Mouse (Mus musculus) ES-E14 (cell line): ENCODE results near the gene Supt5. TPM values are rescaled to one million over a fixed set of nuclear protein-coding genes. Genes with fewer than 3 reads are reported as not detected.
A peak's percentile ranks its signal among the peaks of the same experiment; 100 is the strongest.

Experiments used
- DNase-seq: peaks from one replicate; pipeline ENCODE4 v3.0.0-alpha.2; 2013; ENCODE audit warnings: low read depth, low spot score
- H3K27ac ChIP-seq: 2 replicates; pipeline ENCODE4 v1.5.1; 2012; ENCODE audit warnings: low read depth, mild to moderate bottlenecking, low read length, moderate library complexity, mixed read lengths; ENCODE audit not compliant: poor library complexity, insufficient read depth, severe bottlenecking
- H3K36me3 ChIP-seq: 2 replicates; pipeline ENCODE4 v1.6.1; 2012; ENCODE audit warnings: mild to moderate bottlenecking, low read length, moderate library complexity, mixed read lengths; ENCODE audit not compliant: control insufficient read depth, poor library complexity, insufficient read depth, severe bottlenecking
- H3K4me1 ChIP-seq, 2 experiments: fragments of 150-350 bp in 1 of 2; sonication (generic) in 1 of 2; 2 replicates each; pipeline ENCODE4 v1.6.1; 2012; ENCODE audit warnings: low read length in 2 of 2, mild to moderate bottlenecking in 1 of 2, mixed read lengths in 1 of 2; ENCODE audit not compliant: control insufficient read depth in 2 of 2, insufficient read depth in 2 of 2, poor library complexity in 1 of 2
- H3K4me3 ChIP-seq, 2 experiments: fragments of 150-350 bp in 1 of 2; sonication (generic) in 1 of 2; 2 replicates each; pipeline ENCODE4 v1.5.1; 2012; ENCODE audit warnings: low read length in 2 of 2, low read depth in 1 of 2, mild to moderate bottlenecking in 1 of 2, mixed read lengths in 1 of 2; ENCODE audit not compliant: insufficient read depth in 1 of 2, poor library complexity in 1 of 2, severe bottlenecking in 1 of 2
- H3K9ac ChIP-seq: 2 replicates; pipeline ENCODE4 v1.6.1; 2012; ENCODE audit warnings: low read depth, mild to moderate bottlenecking, low read length, mixed read lengths; ENCODE audit not compliant: poor library complexity, insufficient read depth, severe bottlenecking
- H3K9me3 ChIP-seq: fragments of 150-350 bp; sonication (generic); 2 replicates; pipeline ENCODE4 v1.6.1; 2012; ENCODE audit warnings: low read depth, mild to moderate bottlenecking, low read length; ENCODE audit not compliant: control insufficient read depth, insufficient read depth
- CHD2 ChIP-seq: IDR thresholded peaks from 2 replicates; pipeline ENCODE4 v1.6.1; 2014; ENCODE audit warnings: mild to moderate bottlenecking, low read depth, low read length, inconsistent platforms
- HCFC1 ChIP-seq: IDR thresholded peaks from 2 replicates; pipeline ENCODE4 v1.6.1; 2012; ENCODE audit warnings: low read length, inconsistent platforms, borderline replicate concordance; ENCODE audit not compliant: insufficient read depth
- MAFK ChIP-seq: IDR thresholded peaks from 2 replicates; pipeline ENCODE4 v1.6.1; 2014; ENCODE audit warnings: mild to moderate bottlenecking, low read depth, low read length, inconsistent platforms; ENCODE audit not compliant: insufficient read depth
- ZC3H11A ChIP-seq: IDR thresholded peaks from 2 replicates; pipeline ENCODE4 v1.6.1; 2012; ENCODE audit warnings: low read depth, mild to moderate bottlenecking, inconsistent platforms, low read length, borderline replicate concordance
- ZNF384 ChIP-seq: IDR thresholded peaks from 2 replicates; pipeline ENCODE4 v1.6.1; 2012; ENCODE audit warnings: low read depth, low read length, inconsistent platforms
- in situ Hi-C, 2 experiments: fragments of 600-800 bp; cut with MboI; formaldehyde crosslinking; loops; one replicate each; pipeline ENCODE4 v1.15.1; 2025; ENCODE audit warnings: low sequenced_read_pairs in 2 of 2, inconsistent platforms in 1 of 2; ENCODE audit not compliant: unreplicated experiment in 2 of 2
- total RNA-seq: library from RNA; depleted of rRNA; stranded (reverse); fragments of 300-350 nt; gene quantifications from 2 replicates; pipeline ENCODE4 v1.2.3, GENCODE M21; 2012

Gene Supt5
- total RNA-seq, 1 experiment, result 83.7 TPM

DNA sequence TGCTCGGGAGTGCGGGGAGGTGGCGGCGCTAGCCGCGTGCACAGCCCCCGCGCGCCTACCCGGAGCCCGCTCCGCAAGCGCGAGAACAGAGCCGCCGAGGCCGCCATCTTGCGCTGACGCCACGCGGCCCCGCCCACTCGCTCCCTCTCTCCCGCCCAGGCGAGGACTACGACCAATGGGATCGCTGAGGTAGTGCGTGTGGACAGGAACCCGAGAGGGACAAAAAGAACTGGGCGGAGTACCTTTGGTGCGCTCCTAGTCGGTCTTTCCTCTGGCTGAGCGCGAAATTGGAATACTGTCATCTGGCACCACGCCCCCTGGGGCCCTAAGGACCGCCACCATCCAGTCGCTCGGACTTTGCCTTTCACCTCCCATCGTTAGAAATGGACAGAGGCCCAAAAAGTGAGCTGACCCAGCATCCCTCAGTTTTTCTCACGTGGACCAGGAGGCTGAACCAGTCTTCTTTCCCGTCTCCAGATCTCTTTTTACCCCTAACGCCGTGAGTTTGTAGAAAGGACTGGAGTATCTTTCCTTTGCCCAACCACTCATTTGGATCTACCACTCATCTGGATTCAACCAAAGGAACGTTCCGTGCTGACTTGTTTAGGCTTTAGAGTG, 26.5 kb downstream of the Supt5 start, which contains the start of gene Timm50:
Gene Timm50, minus strand, starts transcription at position 147 of the 618 bp plus-strand sequence.
- H3K4me3 ChIP-seq, result peak within 1 kb of the TSS; percentile 97 to 100
- H3K9me3 ChIP-seq, result no peaks in the 10 kb centered on the region
- H3K27ac ChIP-seq, result peak within 1 kb of the TSS; percentile 76
- H3K36me3 ChIP-seq, result peaks cover 52% of the 10 kb centered on the region
- in situ Hi-C loops, result no loop called here
- H3K9ac ChIP-seq, result peak within 1 kb of the TSS; percentile 97
- DNase-seq, result peak; percentile 95
- H3K4me1 ChIP-seq, result peaks cover 2 to 4% of the 10 kb centered on the region in 2 experiments
- TF ChIP-seq ZC3H11A (no peak), CHD2 (no peak), MAFK (peak; percentile 28; the same call in 1 of the 2 replicates), HCFC1 (peak; percentile 55; the same call in 1 of the 2 replicates), ZNF384 (no peak)

DNA sequence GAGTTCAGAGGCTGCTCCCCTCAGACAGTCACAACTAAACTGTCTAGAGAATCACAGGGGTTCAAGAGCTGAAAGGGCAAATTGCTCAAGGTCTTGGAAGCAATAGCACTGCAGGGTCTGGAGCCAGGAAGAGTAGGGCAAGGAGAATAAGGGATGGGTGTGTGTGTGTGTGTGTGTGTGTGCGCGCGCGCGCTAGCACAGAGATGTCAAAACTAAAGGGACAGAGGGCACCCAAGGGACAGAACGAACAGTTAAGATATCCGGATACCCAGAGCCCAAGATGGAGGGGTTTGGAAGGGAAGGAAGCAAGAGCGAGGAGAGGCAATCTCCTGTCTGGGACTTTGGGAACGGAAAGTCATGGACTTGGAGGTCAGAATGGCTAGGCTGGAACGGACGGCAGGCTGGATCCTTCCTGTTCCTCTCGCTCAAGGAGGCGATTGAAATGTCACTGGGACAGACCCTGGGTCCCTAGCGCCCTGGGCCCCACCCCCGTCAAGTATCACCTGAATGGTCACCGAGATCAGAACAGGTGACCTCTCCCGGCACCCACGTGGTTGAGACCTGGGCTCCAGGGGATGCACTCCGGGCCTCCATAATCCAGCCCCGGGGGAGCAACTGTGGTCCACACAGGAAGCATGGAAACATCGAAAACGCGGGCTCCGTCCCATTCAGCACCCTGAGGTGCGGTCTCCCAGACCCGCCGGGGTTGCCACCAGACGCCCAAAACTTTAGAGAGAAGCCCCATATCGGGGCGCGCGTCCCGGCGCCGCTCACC, 27.2 kb downstream of the Supt5 start:
- peak overlapping the region; percentile 76 for H3K27ac ChIP-seq
- peaks cover 52% of the 10 kb centered on the region for H3K36me3 ChIP-seq
- in situ Hi-C loops, result no loop called here
- H3K4me1 ChIP-seq, result peaks cover 2 to 4% of the 10 kb centered on the region in 2 experiments
- peak overlapping the region; percentile 97 to 100 for H3K4me3 ChIP-seq
- DNase-seq, result peak; percentile 31
- no peaks in the 10 kb centered on the region for H3K9me3 ChIP-seq
- peak overlapping the region; percentile 97 for H3K9ac ChIP-seq
- TF ChIP-seq CHD2 (no peak), MAFK (no peak), ZC3H11A (no peak), HCFC1 (no peak), ZNF384 (no peak)

DNA sequence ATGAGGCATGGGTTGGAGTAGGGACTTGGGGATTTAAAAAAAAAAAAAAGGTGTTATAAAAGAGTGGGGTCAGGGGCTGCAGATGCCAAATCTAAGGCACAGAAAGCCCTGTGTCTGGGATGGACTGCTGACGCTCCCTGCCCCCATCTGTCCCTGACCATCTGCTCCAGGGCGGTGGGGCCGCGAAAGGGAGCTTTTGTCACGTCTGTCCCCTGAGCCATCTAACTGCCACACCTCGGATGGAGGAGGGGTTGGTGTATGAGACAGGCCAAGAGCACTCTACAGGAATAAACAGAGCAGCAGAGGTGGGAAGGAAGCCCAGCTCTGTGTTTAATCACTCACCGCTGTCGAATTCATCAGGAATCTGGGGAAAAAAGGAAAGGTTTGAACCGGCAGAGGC, 28.8 kb downstream of the Supt5 start:
- in situ Hi-C loops, result no loop called here
- Histone ChIP-seq H3K27ac (no peak overlapping the region), H3K36me3 (peaks cover 48% of the 10 kb centered on the region), H3K4me3 (no peak overlapping the region), H3K4me1 (peaks cover 2 to 4% of the 10 kb centered on the region in 2 experiments), H3K9me3 (no peaks in the 10 kb centered on the region), H3K9ac (no peak overlapping the region; the same call in 1 of the 2 replicates)
- TF ChIP-seq ZNF384 (no peak), MAFK (no peak), ZC3H11A (no peak), CHD2 (no peak), HCFC1 (no peak)
- no peak for DNase-seq

DNA sequence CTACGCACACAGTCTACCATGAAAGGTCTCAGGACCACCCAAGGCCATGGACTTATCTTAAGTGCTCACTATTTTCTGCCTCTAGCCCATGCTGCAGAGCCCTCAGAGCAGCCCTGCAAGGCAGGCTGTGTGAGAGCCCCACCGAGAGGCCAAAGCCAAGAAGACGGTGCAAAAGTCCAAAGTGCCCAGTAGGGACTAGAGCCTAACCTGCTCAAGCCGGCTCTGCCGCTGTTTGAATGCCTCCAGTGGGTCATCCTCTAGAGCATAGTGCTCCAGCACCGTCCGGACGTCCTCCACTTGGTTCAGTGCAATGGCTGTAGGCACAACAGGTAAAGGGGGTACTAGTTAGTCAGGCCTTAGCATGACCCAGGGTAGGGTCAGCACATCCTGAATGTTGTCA, 32.3 kb downstream of the Supt5 start:
- Histone ChIP-seq H3K27ac (no peak overlapping the region), H3K36me3 (peaks cover 45% of the 10 kb centered on the region), H3K4me1 (peaks cover 2 to 4% of the 10 kb centered on the region in 2 experiments)

More for the DNA sequence above, 32.3 kb downstream of the Supt5 start:
- in situ Hi-C loops, result no loop called here
- no peak for DNase-seq
- Histone ChIP-seq H3K4me3 (no peak overlapping the region), H3K9ac (no peak overlapping the region), H3K9me3 (no peaks in the 10 kb centered on the region)
- TF ChIP-seq CHD2, result no peak
- TF ChIP-seq ZNF384, result no peak
